Mouse (Mus musculus) activated CD4-positive, CD25-positive, alpha-beta regulatory T cell, adult 4 months (primary cell): ENCODE results near the gene Zpbp2. TPM values are rescaled to one million over a fixed set of nuclear protein-coding genes. Genes with fewer than 3 reads are reported as not detected.

Experiments used
- ATAC-seq: one replicate; pipeline ENCODE4 v1.8.0; 2017
- polyA plus RNA-seq, 2 experiments: library from polyadenylated mRNA; unstranded; fragments of 100-300 nt; shearing (Covaris generic); gene quantifications; one replicate each; pipeline ENCODE4 v1.2.1; 2017

Gene Zpbp2
- polyA plus RNA-seq, 2 experiments from 2014 or later: 4.2 to 7.1 TPM

GRCm38 (mm10) chr11:98555124-98555700 lies 4.3 kb downstream of the Zpbp2 start:
- no peak for ATAC-seq

- ATAC-seq: no peak
Measured at GRCm38 (mm10) chr11:98560942-98561341, 10.0 kb downstream of the Zpbp2 start.

- ATAC-seq: peak; percentile 82
Measured at GRCm38 (mm10) chr11:98563025-98563424, 12.1 kb downstream of the Zpbp2 start.

GRCm38 (mm10) chr11:98563921-98564414 lies 13.1 kb downstream of the Zpbp2 start:
- no peak for ATAC-seq

- ATAC-seq: no peak
Measured at GRCm38 (mm10) chr11:98568326-98568725, 17.4 kb downstream of the Zpbp2 start.

GRCm38 (mm10) chr11:98569461-98569860 lies 18.6 kb downstream of the Zpbp2 start:
- no peak for ATAC-seq

GRCm38 (mm10) chr11:98577776-98578175 lies 26.9 kb downstream of the Zpbp2 start:
- ATAC-seq: no peak

GRCm38 (mm10) chr11:98580301-98581121 lies 29.6 kb downstream of the Zpbp2 start:
- no peak for ATAC-seq

GRCm38 (mm10) chr11:98581286-98582029 lies 30.6 kb downstream of the Zpbp2 start:
- ATAC-seq: no peak

- ATAC-seq: no peak
Measured at GRCm38 (mm10) chr11:98582030-98582388, 31.1 kb downstream of the Zpbp2 start.

GRCm38 (mm10) chr11:98582551-98583264 lies 31.8 kb downstream of the Zpbp2 start:
- ATAC-seq: no peak

- no peak for ATAC-seq
Measured at GRCm38 (mm10) chr11:98583265-98583552, 32.3 kb downstream of the Zpbp2 start.

- no peak for ATAC-seq
Measured at GRCm38 (mm10) chr11:98583571-98583970, 32.7 kb downstream of the Zpbp2 start.

- no peak for ATAC-seq
Measured at GRCm38 (mm10) chr11:98584146-98584545, 33.2 kb downstream of the Zpbp2 start.

GRCm38 (mm10) chr11:98584629-98585177 lies 33.8 kb downstream of the Zpbp2 start:
- ATAC-seq: no peak

- no peak for ATAC-seq
Measured at GRCm38 (mm10) chr11:98586087-98586891, 35.4 kb downstream of the Zpbp2 start.

GRCm38 (mm10) chr11:98586892-98587563 lies 36.1 kb downstream of the Zpbp2 start, which contains the start of gene Ormdl3:
TSS of gene Ormdl3 (minus strand) at chr11:98587368.
- peak; percentile 93 for ATAC-seq

GRCm38 (mm10) chr11:98587684-98588546 lies 37.0 kb downstream of the Zpbp2 start:
- ATAC-seq: peak; percentile 29

- no peak for ATAC-seq
Measured at GRCm38 (mm10) chr11:98588833-98589281, 38.0 kb downstream of the Zpbp2 start.

GRCm38 (mm10) chr11:98589306-98589705 lies 38.4 kb downstream of the Zpbp2 start:
- no peak for ATAC-seq
